Mouse (Mus musculus): ENCODE results near the gene Lpp.

- TF ChIP-seq POLR2A (IDR thresholded peaks at IDR 0.05; ENCODE audit: insufficient read depth, low read depth, low read length) (no peak), CTCF (IDR thresholded peaks at IDR 0.05; ENCODE audit: insufficient read depth, low read depth, low read length) (no peak)
These were observed 439.9 kb downstream of the Lpp start for GRCm38 (mm10) chr16:24833221-24833620.
